Mouse (Mus musculus) MEL (cell line): ENCODE data around the gene Ubxn7. TPM values are rescaled to one million over a fixed set of nuclear protein-coding genes. Genes with fewer than 3 reads are reported as not detected.
A peak's percentile ranks its signal among the peaks of the same experiment; 100 is the strongest.

Source experiments
- DNase-seq: peaks from one replicate; pipeline ENCODE4 v3.0.0; 2011; ENCODE audit warnings: low read depth, low spot score
- H3K27ac ChIP-seq: 2 replicates; pipeline ENCODE4 v1.5.1; 2012; ENCODE audit warnings: low read depth, mild to moderate bottlenecking, control low read depth, low read length, moderate library complexity; ENCODE audit not compliant: control insufficient read depth
- H3K27me3 ChIP-seq, 2 experiments: fragments of 150-350 bp in 1 of 2; sonication (generic) in 1 of 2; 2 replicates each; pipeline ENCODE4 v1.6.1; 2012; ENCODE audit warnings: low read length in 2 of 2, mild to moderate bottlenecking in 2 of 2, improper control_type of control experiment in 1 of 2, moderate library complexity in 1 of 2; ENCODE audit not compliant: insufficient read depth in 2 of 2, control insufficient read depth in 1 of 2
- H3K36me3 ChIP-seq, 2 experiments: 2 replicates each; pipeline ENCODE4 v1.6.1; 2012 to 2014; ENCODE audit warnings: low read length in 2 of 2, improper control_type of control experiment in 1 of 2, inconsistent platforms in 1 of 2, mild to moderate bottlenecking in 1 of 2; ENCODE audit not compliant: insufficient read depth in 2 of 2, control insufficient read depth in 1 of 2
- H3K4me1 ChIP-seq, 2 experiments: fragments of 150-350 bp in 1 of 2; sonication (generic) in 1 of 2; 2 replicates each; pipeline ENCODE4 v1.6.1; 2012; ENCODE audit warnings: low read length in 2 of 2, improper control_type of control experiment in 1 of 2, mild to moderate bottlenecking in 1 of 2; ENCODE audit not compliant: insufficient read depth in 2 of 2, control insufficient read depth in 1 of 2
- H3K4me3 ChIP-seq, 2 experiments: fragments of 150-350 bp in 1 of 2; sonication (generic) in 1 of 2; 2 replicates each; pipeline ENCODE4 v1.5.1; 2012; ENCODE audit warnings: low read depth in 2 of 2, low read length in 2 of 2, mild to moderate bottlenecking in 2 of 2, moderate library complexity in 2 of 2, control low read depth in 1 of 2, improper control_type of control experiment in 1 of 2; ENCODE audit not compliant: control insufficient read depth in 1 of 2, insufficient read depth in 1 of 2
- H3K79me2 ChIP-seq: 2 replicates; pipeline ENCODE4 v1.6.1; 2012; ENCODE audit warnings: mild to moderate bottlenecking, low read length, moderate library complexity; ENCODE audit not compliant: control insufficient read depth, poor library complexity, insufficient read depth
- H3K9ac ChIP-seq: 2 replicates; pipeline ENCODE4 v1.6.1; 2012; ENCODE audit warnings: low read depth, mild to moderate bottlenecking, control low read depth, low read length, moderate library complexity; ENCODE audit not compliant: control insufficient read depth, poor library complexity, severe bottlenecking
- H3K9me3 ChIP-seq: fragments of 150-350 bp; sonication (generic); replicated peaks from 2 replicates; pipeline ENCODE4 v1.6.1; 2012; ENCODE audit warnings: mild to moderate bottlenecking, low read length, improper control_type of control experiment, moderate library complexity; ENCODE audit not compliant: insufficient read depth
- CHD1 ChIP-seq: IDR thresholded peaks from 2 replicates; pipeline ENCODE4 v1.6.1; 2012; ENCODE audit warnings: low read depth, mild to moderate bottlenecking, inconsistent platforms, low read length, improper control_type of control experiment
- CHD2 ChIP-seq: IDR thresholded peaks from 2 replicates; pipeline ENCODE4 v1.6.1; 2011; ENCODE audit warnings: low read length, improper control_type of control experiment
- ELF1 ChIP-seq: IDR thresholded peaks from 2 replicates; pipeline ENCODE4 v1.6.1; 2014; ENCODE audit warnings: low read depth, mild to moderate bottlenecking, inconsistent platforms, low read length, improper control_type of control experiment, moderate library complexity
- EP300 ChIP-seq, 2 experiments: IDR thresholded peaks; 2 replicates each; pipeline ENCODE4 v1.6.1; 2011; ENCODE audit warnings: improper control_type of control experiment in 2 of 2, low read length in 2 of 2, low read depth in 1 of 2, mild to moderate bottlenecking in 1 of 2
- MAX ChIP-seq: IDR thresholded peaks from 2 replicates; pipeline ENCODE4 v1.6.1; 2011; ENCODE audit warnings: low read length, improper control_type of control experiment
- MAZ ChIP-seq: IDR thresholded peaks from 2 replicates; pipeline ENCODE4 v1.6.1; 2012; ENCODE audit warnings: low read depth, mild to moderate bottlenecking, inconsistent platforms, low read length, improper control_type of control experiment
- MEF2A ChIP-seq: IDR thresholded peaks from 2 replicates; pipeline ENCODE4 v1.6.1; 2014; ENCODE audit warnings: low read depth, mild to moderate bottlenecking, inconsistent platforms, low read length, improper control_type of control experiment; ENCODE audit not compliant: poor library complexity, insufficient replicate concordance, severe bottlenecking; ENCODE audit errors: extremely low read depth
- MXI1 ChIP-seq: IDR thresholded peaks from 2 replicates; pipeline ENCODE4 v1.6.1; 2011; ENCODE audit warnings: mild to moderate bottlenecking, low read depth, low read length, improper control_type of control experiment
- MYB ChIP-seq: IDR thresholded peaks from 2 replicates; pipeline ENCODE4 v1.6.1; 2011; ENCODE audit warnings: mild to moderate bottlenecking, low read depth, low read length, improper control_type of control experiment
- POLR2A ChIP-seq, 2 experiments: IDR thresholded peaks; 2 replicates each; pipeline ENCODE4 v1.6.1; 2011 to 2012; ENCODE audit warnings: low read length in 2 of 2, mild to moderate bottlenecking in 2 of 2, control low read depth in 1 of 2, improper control_type of control experiment in 1 of 2, low read depth in 1 of 2, moderate library complexity in 1 of 2; ENCODE audit not compliant: control insufficient read depth in 1 of 2, insufficient read depth in 1 of 2, poor library complexity in 1 of 2
- RAD21 ChIP-seq: IDR thresholded peaks from 2 replicates; pipeline ENCODE4 v1.6.1; 2011; ENCODE audit warnings: mild to moderate bottlenecking, low read depth, low read length, improper control_type of control experiment
- SIN3A ChIP-seq: IDR thresholded peaks from 2 replicates; pipeline ENCODE4 v1.6.1; 2012; ENCODE audit warnings: low read length, improper control_type of control experiment, inconsistent platforms
- UBTF ChIP-seq: IDR thresholded peaks from 2 replicates; pipeline ENCODE4 v1.6.1; 2012; ENCODE audit warnings: low read depth, mild to moderate bottlenecking, inconsistent platforms, low read length, improper control_type of control experiment, moderate library complexity, borderline replicate concordance; ENCODE audit not compliant: insufficient read depth
- USF1 ChIP-seq: IDR thresholded peaks from 2 replicates; pipeline ENCODE4 v1.6.1; 2014; ENCODE audit warnings: low read depth, mild to moderate bottlenecking, inconsistent platforms, low read length, improper control_type of control experiment, moderate library complexity
- ZC3H11A ChIP-seq: IDR thresholded peaks from 2 replicates; pipeline ENCODE4 v1.6.1; 2012; ENCODE audit warnings: low read depth, mild to moderate bottlenecking, inconsistent platforms, low read length, improper control_type of control experiment
- ZMIZ1 ChIP-seq: IDR thresholded peaks from 2 replicates; pipeline ENCODE4 v1.6.1; 2012; ENCODE audit warnings: low read depth, mild to moderate bottlenecking, inconsistent platforms, low read length, improper control_type of control experiment, moderate library complexity
- ZNF384 ChIP-seq: IDR thresholded peaks from 2 replicates; pipeline ENCODE4 v1.6.1; 2012; ENCODE audit warnings: low read depth, mild to moderate bottlenecking, inconsistent platforms, low read length, improper control_type of control experiment
- polyA plus RNA-seq, 2 experiments: library from polyadenylated mRNA; stranded (reverse) in 1 of 2; unstranded in 1 of 2; fragments of >175 nt in 1 of 2; fragments of >200 nt in 1 of 2; gene quantifications; 2 replicates each; pipeline versions ENCODE4 v1.2.1 to v1.2.4; 2012; ENCODE audit warnings: low replicate concordance in 2 of 2, low read depth in 1 of 2; ENCODE audit not compliant: insufficient read length in 2 of 2, insufficient read depth in 1 of 2, missing spikeins in 1 of 2
- total RNA-seq: library from RNA; depleted of rRNA; stranded (reverse); fragments of 300-350 nt; gene quantifications from 2 replicates; pipeline ENCODE4 v1.2.3, GENCODE M21; 2012

Ubxn7 gene
- total and polyA plus RNA-seq, 3 experiments = 8.1 to 51.2 (median 11.0) TPM

DNA sequence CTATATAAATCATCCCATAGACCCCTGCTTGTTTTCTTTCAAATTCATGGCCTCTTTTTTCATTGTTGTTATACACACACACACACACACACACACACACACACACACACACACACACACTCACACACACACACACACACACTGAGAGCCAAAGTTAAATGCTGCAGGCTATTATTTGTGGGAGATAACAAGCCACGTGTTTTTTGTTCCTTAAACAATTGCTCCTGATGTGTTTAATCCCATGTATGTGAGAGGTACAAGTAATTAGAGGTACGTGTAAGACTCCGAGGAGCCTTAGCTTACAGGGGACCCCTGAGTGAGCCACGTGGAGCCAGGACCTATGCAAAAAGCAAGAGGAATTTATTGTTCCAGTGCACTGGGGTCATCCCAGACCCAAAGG lies 20.1 kb upstream of the Ubxn7 start:
- no peak overlapping the region for H3K9ac ChIP-seq
- peaks cover 3 to 10% of the 10 kb centered on the region in 2 experiments; a peak in 2 of 4 replicates for H3K4me1 ChIP-seq
- H3K27me3 ChIP-seq = no peaks in the 10 kb centered on the region
- H3K9me3 ChIP-seq = no peaks in the 10 kb centered on the region
- no peak overlapping the region; the same call in 1 of the 2 replicates for H3K27ac ChIP-seq
- DNase-seq = no peak
- H3K36me3 ChIP-seq = no peaks in the 10 kb centered on the region
- no peak for TF ChIP-seq MEF2A
- peak; percentile 48; the same call in 1 of the 2 replicates for TF ChIP-seq MXI1
- TF ChIP-seq USF1 = peak; percentile 66; the same call in 1 of the 2 replicates
- no peak for TF ChIP-seq POLR2A (IDR thresholded peaks at IDR 0.05; ENCODE audit: control insufficient read depth in 1 of 2, insufficient read depth in 1 of 2, low read depth in 1 of 2, low read length in 2 of 2, poor library complexity in 1 of 2)
- peak; percentile 59 for TF ChIP-seq MAX
- no peak for TF ChIP-seq RAD21
- H3K4me3 ChIP-seq = no peak overlapping the region
- H3K79me2 ChIP-seq = no peaks in the 10 kb centered on the region

DNA sequence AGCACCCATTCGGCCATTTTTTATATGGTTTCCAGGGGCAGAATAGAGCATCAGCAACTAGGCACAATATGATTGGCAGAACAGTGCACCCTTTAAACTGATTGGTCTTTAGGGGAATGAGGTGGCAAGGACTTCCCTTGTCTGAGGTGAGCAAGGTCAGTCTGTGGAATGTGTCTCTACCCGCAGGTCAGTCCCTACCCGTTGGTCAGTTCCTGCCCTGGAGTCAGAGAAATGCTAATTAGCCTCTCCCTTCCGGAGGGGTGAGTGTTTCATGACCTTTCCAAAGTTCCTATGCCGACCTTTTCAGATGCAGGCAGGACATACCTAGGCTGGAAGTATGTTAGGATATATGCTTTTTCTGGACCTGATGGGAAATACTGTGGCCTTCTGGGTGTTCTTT lies 19.7 kb upstream of the Ubxn7 start:
- Histone ChIP-seq H3K4me3 (no peak overlapping the region), H3K4me1 (peaks cover 3 to 10% of the 10 kb centered on the region in 2 experiments; a peak in 2 of 4 replicates), H3K9me3 (no peaks in the 10 kb centered on the region), H3K79me2 (no peaks in the 10 kb centered on the region), H3K9ac (no peak overlapping the region), H3K36me3 (no peaks in the 10 kb centered on the region), H3K27me3 (no peaks in the 10 kb centered on the region), H3K27ac (no peak overlapping the region)
- no peak for DNase-seq
- TF ChIP-seq CHD1 (no peak), EP300 (IDR thresholded peaks at IDR 0.05; ENCODE audit: low read depth in 1 of 2, low read length in 2 of 2) (no peak), ZMIZ1 (no peak), MXI1 (no peak), ZNF384 (no peak), MAZ (no peak), ELF1 (no peak), CHD2 (no peak), SIN3A (no peak), ZC3H11A (no peak), UBTF (no peak), MAX (no peak)

DNA sequence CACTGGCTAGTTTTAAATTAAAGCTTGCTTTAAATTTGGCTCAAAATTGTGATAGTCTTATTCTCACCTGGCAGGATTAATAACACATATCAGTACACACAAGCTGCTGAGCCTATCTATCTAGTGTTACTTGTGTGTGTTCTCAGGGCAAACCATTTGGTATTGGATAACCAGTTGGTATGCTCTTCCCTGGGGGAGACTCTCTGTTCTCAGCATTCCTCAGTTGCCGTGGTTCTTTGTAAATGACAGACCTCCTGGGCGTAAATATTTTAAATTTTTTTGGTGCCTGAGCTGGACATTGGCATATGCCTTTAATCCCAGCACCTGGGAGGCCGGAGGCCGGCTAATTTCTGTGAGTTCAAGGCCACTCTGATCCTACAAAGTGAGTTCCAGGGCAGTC lies 19.2 kb upstream of the Ubxn7 start:
- H3K79me2 ChIP-seq = no peaks in the 10 kb centered on the region
- no peak overlapping the region for H3K4me3 ChIP-seq
- no peaks in the 10 kb centered on the region for H3K9me3 ChIP-seq
- H3K27ac ChIP-seq = no peak overlapping the region
- H3K36me3 ChIP-seq = no peaks in the 10 kb centered on the region
- TF ChIP-seq ZMIZ1 (no peak), MXI1 (no peak), MYB (no peak)
- peaks cover 3 to 10% of the 10 kb centered on the region in 2 experiments; a peak in 2 of 4 replicates for H3K4me1 ChIP-seq
- no peaks in the 10 kb centered on the region for H3K27me3 ChIP-seq
- no peak overlapping the region for H3K9ac ChIP-seq
- DNase-seq = no peak
